In the genomic region with DNA sequence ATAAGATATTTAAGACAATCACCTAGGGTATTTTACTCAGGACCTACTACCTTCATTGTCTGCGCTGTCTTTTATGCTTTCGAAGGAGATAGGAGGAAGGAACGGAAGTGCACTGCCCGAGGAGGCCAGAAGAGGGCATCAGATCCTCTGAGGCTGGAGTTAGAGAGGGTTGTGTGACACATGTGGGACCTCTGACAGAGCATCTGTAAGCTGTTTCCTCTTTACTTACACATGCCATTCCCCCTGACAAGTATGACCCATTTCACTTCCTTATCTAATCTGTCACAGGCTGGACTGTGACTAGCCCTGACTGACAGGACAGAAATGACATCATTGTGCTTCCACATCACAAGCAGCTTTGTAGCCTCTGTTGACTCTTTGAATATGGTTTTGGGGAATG, we compare ENCODE assay signal across 13 mouse cellular contexts.
DNase-seq lines count a peak whose midpoint lies in the region; ATAC-seq lines count a peak whose summit lies in the region.
"Had no signal": no experiment of that assay in that cellular context is flagged by ENCODE, and none has a peak within 500 bp of the region (broad histone marks: within the 10 kb centered on the region; RNA-seq: fewer than 3 reads in every experiment).

No protein-coding gene starts in this region.

- WGBS in heart, embryonic 12.5 days: 77% methylated on average over 4 of the region's 4 CpGs

- H3K4me3 ChIP-seq in heart, embryonic 12.5 days: no peak overlapping the region
- H3K4me3 ChIP-seq: neural tube, embryonic 12.5 days had no signal

- H3K27me3 ChIP-seq in heart, embryonic 12.5 days (replicated peaks): no peaks in the 10 kb centered on the region
- H3K27me3 ChIP-seq in splenic B cell, adult 2 months (ENCODE audit: control insufficient read depth, insufficient read depth, low read length, poor library complexity, severe bottlenecking): no peaks in the 10 kb centered on the region
- H3K27me3 ChIP-seq: neural tube, embryonic 12.5 days had no signal

- peaks cover 21% of the 10 kb centered on the region for H3K4me1 ChIP-seq in heart, embryonic 12.5 days (replicated peaks)
- H3K4me1 ChIP-seq: neural tube, embryonic 12.5 days had no signal

- H3K27ac ChIP-seq in heart, embryonic 12.5 days (ENCODE audit: poor library complexity, severe bottlenecking): peak overlapping the region; percentile 8; the same call in 1 of the 2 replicates
- H3K27ac ChIP-seq: neural tube, embryonic 12.5 days had no signal

- H3K36me3 ChIP-seq in heart, embryonic 12.5 days: no peaks in the 10 kb centered on the region
- H3K36me3 ChIP-seq in splenic B cell, adult 2 months (ENCODE audit: control insufficient read depth, insufficient read depth, low read length, poor library complexity, severe bottlenecking): no peaks in the 10 kb centered on the region
- H3K36me3 ChIP-seq: neural tube, embryonic 12.5 days had no signal

- ATAC-seq in heart, embryonic 12.5 days (ENCODE audit: insufficient number of reproducible peaks, low FRiP score): peak; percentile 54; the same call in 1 of the 2 replicates
- ATAC-seq in monocyte, adult 5-6 weeks (replicated peaks; ENCODE audit: insufficient number of reproducible peaks, low FRiP score, low TSS enrichment, poor library complexity, severe bottlenecking): no peak

- H3K9me3 ChIP-seq in heart, embryonic 12.5 days (replicated peaks): no peaks in the 10 kb centered on the region
- H3K9me3 ChIP-seq: neural tube, embryonic 12.5 days had no signal

- H3K4me2 ChIP-seq in heart, embryonic 12.5 days: no peak overlapping the region
- H3K4me2 ChIP-seq: neural tube, embryonic 12.5 days had no signal

- no peak overlapping the region for H3K9ac ChIP-seq in heart, embryonic 12.5 days
- H3K9ac ChIP-seq: neural tube, embryonic 12.5 days had no signal

- no peak for DNase-seq in heart, adult 18-20 months
- peak; percentile 21 to 34 for DNase-seq in monocyte, adult 2 months (ENCODE audit: low read depth in 1 of 2, low spot score in 2 of 2)
- peak; percentile 37 for DNase-seq in heart, postnatal 4 days
- peak; percentile 50 for DNase-seq in splenic B cell, adult 2 months (ENCODE audit: low read depth, low spot score)
- no peak for DNase-seq in spleen, postnatal 14 days (ENCODE audit: low spot score in 2 of 2)
- no peak for DNase-seq in frontal cortex, postnatal 14 days (ENCODE audit: low spot score in 2 of 2)
- DNase-seq: adrenal gland, postnatal 36 days; gastrocnemius, postnatal 36 days; lung, postnatal 14 days; thymus, adult 2 months had no signal

Comparison
In these comparisons a context has a peak if more than half of its experiments do, and no peak if none do; other contexts are left out.
1. DNase-seq: peak in monocyte, adult 2 months (2 of 2), heart, postnatal 4 days (single experiment) and splenic B cell, adult 2 months (single experiment); none in heart, adult 18-20 months (0 of 2), spleen, postnatal 14 days (0 of 2) and frontal cortex, postnatal 14 days (0 of 2).